Mouse (Mus musculus): ENCODE results near the gene Uts2b.

The Uts2b gene

DNA sequence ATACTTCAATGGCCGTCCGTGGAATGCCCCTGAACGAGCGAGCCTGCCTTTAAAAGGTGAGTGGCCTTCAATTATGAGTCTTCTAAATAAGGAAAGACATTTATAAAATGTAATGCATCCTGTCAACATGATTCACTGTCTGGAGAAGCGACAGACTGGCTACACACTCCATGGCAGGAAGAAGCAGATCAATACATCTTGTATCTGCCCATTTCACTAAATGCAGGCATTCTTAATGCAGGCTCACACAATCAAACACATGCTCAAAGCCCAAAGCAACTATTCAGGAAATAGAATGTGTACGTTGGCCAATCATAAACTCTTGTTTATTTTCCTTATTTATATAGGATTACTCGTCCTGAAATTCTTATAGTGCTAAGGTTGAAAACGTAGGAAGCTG, at the start of gene Uts2b:
Gene Uts2b, minus strand, starts transcription at position 49 of the 400 bp plus-strand sequence.
- no peak for DNase-seq (ENCODE audit: low spot score in 2 of 2)

DNA sequence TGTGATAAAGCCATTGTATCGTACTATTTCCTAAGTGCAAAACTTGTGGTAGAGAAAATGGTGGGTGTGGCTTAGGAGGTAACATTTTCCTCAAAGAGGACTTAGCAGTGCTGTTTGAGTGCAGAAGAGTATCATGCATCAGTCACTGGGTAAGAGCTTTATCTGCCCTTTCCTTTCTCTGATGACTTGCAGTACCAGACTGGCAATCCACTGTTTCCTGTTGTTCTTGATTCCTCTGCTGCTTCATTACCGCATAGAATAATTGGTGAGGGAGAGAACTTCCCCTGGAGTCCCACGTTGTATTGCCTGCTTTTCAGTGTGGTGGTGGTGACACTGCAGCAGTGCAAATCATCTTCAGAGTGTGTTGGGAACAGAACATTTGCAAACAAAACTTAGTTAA, 47.6 kb upstream of the Uts2b start:
- no peak for DNase-seq (ENCODE audit: low spot score in 2 of 2)

DNA sequence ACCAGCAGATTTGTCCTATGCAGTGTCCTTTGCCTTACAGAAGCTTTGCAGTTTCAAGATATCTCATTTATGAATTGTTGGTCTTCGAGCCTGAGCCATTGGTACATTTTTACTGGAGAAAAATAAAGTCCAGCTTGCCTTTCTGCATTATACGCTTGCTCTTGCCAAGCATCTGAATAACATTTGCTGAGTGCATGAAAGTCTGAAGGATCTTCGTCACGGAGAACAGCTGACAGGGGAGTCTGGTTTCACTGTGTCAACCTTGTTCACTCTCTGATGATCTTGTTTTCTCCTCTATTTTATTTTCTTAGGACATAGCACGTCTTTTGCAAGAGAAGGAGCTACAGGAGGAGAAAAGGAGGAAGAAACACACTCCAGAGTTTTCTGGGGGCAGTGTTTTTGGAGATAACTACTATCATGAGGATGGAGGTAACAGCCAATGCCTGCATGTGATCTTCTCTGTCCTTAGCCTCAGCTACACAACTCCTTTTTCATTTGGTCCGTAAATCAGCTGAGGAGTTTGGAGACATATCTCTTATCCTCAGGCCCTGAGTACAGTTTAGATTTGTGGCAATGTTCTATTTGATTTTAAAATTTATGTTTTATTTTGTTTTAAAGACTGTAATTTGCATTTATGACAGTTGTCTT, 47.0 kb upstream of the Uts2b start:
- DNase-seq (ENCODE audit: low spot score in 2 of 2), result no peak

DNA sequence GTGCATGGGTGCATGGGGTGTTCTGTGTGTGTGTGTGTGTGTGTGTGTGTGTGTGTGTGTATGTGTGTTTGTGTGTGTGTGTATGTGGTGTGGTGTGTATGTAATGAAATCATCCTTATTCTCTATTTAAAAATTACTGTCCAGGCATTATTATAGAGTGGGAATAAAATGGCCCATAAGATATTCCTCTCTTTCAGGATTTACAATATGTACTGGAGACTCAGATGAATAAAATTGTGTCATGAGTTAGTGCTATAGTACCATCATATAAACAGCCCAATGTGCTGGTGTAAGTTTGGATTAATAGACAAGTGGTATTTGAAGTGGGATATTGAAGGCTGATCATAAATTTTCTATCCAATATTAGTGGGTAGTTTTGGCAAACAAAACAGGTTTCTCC, 34.1 kb upstream of the Uts2b start:
- DNase-seq (ENCODE audit: low spot score in 2 of 2), result no peak

DNA sequence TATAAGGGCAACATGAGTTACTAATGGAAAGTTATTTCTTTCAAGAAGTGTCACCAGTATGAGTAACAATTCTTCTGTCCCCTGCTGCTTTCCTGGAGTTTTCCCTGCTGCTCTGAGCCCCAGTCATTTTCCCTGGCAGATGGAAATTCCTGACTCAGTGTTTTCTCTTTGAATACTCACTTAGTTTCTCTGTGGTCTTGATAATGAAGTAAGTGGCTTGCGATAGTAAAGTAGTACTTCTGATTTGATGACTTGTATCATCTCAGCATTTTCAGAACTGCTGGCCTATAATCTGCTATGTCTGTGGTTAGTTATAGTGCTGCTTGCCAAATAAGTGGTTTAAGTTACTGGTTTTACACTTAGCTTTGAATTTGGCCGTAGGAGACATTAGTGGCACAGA, 31.5 kb upstream of the Uts2b start:
- no peak for DNase-seq (ENCODE audit: low spot score in 2 of 2)

DNA sequence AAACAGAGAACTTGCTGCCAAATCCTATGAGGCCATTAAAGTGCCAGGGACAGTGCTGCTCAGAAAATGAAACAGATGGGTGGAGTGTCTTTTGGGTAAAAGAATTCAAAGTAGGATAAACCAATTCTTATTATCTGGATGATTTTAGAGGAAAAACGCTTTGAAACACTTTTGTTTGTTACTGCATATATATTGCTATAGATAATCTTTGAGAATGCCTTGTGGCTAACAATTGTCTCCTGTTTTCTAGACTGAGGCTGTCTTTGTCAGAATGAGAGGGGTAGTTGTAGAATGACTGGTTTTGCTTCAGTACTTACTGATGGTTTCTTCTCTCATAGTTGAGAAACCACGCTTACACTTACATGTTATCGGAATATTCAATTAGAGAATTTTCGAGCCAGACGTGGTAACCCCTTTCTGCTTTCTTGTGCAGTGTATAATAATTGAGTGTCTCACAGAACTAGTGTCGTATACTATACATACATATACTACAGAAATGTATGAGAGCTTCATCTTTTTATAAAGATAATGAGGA, 29.7 kb upstream of the Uts2b start:
- DNase-seq (ENCODE audit: low spot score in 2 of 2), result no peak

DNA sequence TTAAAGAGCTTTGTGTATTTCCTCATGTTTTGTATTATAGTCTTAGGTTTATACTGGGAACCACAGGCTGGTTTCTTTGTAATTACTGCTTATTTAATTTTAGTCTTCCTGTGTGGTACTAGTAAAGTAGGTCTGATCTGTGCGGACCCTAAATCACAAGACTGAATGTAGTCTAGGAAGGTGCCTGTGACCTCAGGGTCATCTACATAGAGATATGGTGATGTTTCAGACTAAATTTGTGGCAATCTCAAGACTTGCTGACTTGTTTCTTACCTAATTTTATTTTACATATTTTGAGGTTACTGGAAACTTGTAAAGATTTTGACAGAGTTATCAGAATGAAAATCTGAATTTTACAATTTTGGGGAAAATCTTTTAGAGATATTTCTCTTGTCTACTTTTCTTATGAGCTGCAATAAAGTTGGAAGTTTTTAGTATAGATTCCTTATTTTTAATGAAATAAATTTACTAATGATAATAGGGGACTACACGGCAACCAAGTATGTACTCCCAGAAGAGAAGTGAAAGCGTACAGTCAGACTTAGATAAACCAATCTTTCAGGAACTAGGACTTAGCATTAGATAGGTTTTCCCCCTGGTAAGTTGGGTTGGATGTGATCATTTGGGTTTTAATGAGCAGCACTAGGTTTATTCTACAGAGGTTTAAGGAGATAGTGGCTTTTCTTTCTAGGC, 29.1 kb upstream of the Uts2b start:
- DNase-seq (ENCODE audit: low spot score in 2 of 2), result no peak

DNA sequence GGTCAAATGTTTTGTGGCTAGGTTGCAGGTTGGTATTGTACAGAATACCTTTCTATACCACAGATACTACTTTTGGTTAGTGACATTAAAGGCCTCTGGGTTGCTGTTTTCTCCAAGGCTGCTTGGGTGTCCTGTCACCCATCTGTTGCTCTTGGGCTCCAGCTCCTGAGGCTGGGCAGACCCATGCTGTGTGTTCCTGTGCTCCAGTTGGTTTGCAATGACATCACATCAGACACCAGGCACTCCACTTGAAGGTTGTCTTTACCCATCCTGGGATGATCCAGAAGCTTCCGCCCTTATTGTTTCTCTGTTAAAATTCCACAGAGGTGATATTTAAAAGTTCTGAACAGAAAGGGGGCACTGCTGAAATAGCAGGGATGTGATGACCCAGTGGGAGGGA, 26.9 kb upstream of the Uts2b start:
- DNase-seq (ENCODE audit: low spot score in 2 of 2), result no peak

DNA sequence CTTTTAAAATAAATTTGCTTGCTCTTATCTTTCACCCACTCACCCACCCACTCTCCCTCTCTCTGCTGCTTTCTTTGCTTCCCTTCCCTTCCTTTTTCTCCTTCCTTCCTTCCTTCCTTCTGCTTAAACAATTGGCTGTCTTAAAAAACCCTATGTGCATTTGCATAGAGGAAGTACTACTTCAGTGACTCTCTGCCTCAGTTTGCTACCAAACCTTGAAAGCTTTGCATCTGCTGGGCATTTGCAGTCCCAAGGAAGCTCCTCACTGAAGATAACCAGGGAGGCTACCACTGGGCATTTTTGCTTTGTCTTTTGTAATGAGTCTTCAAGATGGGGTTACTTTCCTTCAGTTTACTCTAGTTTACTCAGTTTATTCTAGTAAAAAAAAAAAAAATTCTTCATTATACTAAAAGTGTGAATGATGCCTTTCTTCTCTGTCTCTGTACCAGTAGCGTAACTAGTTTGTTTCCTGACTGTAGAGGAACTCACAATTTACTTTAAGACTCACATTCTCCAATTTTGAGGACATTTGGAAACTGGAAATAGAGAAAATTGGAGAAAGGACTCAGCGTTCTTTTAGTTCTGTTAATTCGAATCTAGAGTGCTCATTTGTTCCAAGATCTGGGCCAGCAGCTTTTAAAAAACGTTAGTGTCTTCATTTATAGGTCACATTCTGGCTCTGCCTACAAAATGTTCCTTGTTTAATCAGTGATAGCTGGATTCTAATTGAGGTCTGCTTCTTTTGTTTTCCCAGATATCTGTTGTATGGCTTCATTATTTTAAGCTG, 25.4 kb upstream of the Uts2b start:
- no peak for DNase-seq (ENCODE audit: low spot score in 2 of 2)

DNA sequence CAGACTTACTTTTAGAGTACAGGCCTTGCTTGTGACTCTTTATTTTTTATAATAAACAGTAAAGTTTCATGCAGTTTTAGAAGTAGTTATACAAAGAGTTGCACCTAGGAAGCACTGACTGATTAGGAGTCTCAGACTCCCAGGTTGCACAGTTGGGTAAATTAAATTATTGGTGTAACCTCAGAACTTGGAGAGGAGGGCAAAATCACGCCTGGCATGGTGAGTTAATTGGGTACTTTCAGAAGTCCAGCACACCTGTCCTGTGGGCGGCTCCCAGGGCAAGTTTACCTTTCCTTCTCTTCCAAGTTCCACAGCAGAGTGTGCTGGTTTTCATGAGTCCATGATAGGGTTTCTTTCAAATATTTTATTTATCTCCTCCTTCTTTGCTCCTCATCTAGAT, 21.8 kb upstream of the Uts2b start:
- DNase-seq (ENCODE audit: low spot score in 2 of 2), result no peak

DNA sequence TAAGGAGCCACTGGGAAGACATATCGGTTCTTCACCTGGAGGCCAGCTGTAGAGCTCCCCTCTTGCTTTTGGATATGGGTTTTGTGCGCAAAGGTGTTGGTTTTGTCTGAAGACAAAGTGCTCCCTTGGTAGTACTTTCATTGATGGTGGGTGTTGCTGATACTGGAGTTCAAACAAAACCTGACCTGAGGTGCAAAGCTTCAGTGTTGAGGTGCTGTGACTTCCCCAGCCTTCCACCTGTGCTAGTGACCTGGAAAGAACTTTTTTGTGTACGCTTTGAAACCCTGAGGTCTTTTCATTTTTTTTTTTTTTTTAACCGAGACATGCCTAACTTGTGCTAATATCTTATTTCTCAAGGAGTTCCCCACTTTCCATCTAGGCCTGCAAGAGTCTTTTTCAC, 20.3 kb upstream of the Uts2b start:
- no peak for DNase-seq (ENCODE audit: low spot score in 2 of 2)

DNA sequence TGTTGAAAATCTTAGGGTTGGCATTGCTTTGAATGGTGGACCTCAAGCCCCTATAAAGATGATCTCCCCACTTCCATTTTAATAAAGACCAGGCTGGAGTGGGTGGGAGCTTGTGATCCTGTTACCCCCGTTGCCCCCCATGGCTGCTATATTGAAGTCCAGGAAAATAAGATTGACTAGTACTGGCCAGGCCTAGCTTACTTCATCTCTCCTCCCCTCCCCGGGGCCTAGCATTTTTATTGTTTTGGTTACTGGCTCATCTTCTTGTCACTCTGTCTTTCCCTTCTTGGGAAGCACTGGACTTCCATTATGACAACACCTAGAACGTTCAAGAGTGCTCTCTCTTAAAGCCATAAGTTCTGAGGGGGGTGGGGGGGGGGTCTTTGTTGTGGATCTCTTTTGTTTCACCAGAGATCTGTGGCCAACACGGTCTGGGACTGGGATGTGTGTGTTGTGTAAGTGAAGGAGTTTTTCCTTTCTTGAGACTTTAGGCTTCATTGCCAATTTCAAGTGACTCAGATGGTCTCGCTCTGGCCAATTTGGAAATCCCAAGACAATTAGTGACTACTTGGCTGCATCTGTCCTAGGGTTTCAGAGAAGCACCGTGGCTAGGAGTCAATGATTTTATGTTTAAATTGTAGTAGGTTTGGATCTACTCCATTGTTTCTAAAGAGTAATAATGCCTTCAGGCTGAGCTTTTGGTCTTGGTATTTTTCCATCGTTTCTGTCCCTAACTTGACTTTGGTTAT, 19.7 kb upstream of the Uts2b start:
- DNase-seq (ENCODE audit: low spot score in 2 of 2), result no peak

DNA sequence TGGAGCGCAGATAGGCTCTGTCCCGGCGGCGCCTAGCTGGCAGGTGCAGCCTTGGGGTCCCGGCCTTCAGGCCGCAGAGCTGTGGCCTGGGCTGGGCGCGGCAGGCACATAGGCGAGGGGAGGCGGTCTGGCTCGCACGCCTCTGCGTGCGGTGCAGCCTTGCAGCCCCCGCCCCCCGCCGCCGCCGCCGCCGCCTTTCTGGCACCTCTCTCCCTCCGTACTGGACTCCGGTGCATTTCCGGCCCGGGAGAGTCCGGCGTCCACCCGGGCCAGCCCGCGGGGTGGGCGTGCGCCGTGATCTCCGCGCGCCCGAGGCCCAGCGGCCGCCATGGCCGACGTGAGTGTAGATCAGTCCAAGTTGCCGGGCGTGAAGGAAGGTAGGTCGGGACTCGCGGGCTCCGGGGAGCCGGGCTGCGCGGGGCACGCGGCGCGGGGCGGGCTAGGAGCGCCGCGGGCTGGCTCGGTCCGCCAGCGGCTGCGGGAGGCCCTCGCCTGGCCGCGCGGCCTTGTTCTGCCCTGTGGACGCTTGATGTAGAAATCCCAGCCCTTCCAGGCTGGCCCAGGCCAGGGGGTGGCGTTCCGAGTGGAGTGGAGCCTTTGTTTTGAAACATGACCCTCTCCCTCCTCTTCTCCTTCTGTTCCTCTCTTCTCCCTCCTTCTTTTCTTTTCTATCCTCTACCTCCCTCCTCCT, 18.9 kb upstream of the Uts2b start, which contains the start of gene Ccdc50:
Gene Ccdc50, plus strand, starts transcription at position 109 of the 691 bp plus-strand sequence.
- peak; percentile 79 to 80 for DNase-seq (ENCODE audit: low spot score in 2 of 2)

DNA sequence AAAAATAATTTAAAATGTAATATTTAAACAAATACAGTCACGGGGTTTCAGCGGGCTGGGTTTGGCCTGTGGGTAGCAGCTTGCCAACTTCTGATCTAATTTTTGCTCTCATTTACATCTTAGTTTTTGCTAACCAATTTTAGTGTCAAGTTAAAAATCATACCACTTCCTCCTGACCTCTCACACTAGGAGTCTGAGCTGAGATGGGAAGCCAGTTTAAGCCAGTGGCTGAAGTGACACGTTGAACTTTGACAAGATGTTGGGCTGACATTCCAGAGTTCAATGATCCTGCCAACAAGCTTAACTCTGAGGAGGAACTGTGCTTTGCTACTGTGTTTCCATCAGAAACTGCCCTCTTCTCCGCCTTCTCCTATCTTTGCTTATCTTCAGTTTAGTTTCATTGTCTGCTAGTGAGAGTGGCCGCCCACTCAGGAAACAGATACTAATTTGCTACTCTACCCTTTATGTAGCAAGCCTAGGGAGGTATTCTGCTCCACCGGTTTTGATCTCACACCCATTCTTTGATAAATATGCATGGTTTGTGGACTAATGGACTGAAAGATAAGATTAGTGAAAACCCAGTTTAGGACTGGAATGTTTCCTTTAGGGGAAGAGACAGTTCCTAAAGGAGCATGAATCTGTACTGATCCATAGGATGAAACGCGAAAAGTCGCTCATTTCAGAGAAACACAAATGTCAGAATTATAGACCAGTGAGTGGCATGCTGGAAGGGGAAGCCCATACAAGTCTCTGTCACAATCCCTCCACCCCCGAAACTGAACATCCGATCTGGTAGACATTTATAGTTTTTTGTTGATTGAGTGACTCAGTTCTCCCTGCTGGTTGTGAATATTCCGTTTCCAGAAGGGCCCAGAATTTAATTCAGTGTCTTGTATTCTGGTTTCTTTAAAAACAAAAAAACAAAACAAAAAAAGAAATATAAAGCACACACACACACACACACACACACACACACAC, 17.9 kb upstream of the Uts2b start:
- DNase-seq (ENCODE audit: low spot score in 2 of 2), result no peak

DNA sequence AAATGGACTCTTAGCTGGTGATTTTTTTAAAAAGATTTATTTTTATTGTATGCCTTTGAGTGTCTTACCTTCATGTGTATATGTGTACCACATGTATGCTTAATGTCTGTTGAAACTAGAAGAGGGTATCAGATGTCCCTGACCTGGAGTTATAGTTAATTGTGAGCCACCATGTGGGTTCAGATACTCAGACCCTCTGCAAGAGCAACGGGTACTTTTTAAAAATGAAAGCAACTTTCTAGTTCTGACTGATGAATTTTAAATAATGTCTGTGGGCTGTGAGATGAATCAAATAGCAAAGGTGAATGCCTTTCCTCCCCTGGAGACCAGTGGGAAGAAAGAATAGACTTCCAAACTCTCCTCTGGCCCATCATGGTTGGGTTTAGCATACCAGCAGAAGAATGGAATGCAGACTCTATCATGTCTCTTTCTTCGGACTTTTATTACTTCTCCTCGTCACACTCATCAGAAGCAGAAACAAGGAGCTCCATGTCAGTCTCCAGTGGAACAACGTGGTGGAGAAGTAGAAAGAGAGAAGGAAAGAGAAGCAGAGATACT, 16.9 kb upstream of the Uts2b start:
- no peak for DNase-seq (ENCODE audit: low spot score in 2 of 2)

DNA sequence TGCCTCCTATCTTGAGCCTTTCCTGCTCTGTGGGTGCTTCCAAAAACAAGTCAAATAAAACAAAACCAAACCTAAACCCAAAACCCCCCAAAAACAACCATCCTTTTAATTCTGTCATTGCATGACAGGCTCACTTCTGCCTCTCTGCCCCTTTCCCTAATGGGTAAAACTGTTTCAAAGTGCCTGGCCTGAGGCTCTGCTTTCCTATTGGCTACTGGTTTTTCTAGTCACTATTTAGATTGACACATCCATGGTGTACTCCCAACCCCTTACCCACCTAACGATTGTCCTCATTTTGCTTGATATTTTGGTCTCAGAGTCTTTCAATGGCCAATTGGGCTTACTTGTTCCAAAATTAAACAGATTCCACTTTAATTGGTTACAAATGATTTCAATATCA, 15.6 kb upstream of the Uts2b start:
- no peak for DNase-seq (ENCODE audit: low spot score in 2 of 2)

DNA sequence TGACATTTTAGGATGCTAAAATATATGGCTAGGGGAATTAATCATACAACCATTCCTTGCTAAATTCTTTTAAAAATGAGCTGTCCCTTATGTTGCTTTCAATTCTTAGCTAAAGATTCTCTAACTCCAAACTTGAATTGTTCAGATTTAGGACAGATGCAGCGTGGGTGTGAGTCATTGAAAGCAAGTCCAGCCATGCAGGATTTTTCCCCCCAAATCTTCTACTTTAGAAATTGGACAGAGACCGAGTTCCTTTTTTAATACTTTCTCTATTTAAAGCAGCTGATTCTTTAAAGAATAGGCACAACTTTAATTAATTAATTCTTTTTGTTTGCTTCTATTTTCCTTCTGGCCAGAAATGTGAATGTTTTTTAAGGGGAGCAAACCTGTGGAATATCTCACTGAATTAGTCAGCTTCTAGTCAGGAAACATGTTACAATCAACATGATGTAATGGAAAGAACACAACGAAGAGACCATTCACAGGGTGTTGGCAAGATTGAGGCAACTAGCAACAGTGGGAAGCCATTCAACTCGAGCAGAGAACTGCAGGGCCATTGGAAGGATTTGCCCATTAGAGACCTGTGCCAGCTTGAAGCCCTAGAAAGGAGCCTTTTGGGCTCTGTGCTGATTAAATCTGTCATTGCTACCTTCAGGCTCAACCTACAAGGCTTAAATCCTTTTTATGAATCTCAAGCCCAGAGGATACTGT, 15.0 kb upstream of the Uts2b start:
- DNase-seq (ENCODE audit: low spot score in 2 of 2), result peak; percentile 39 to 60

DNA sequence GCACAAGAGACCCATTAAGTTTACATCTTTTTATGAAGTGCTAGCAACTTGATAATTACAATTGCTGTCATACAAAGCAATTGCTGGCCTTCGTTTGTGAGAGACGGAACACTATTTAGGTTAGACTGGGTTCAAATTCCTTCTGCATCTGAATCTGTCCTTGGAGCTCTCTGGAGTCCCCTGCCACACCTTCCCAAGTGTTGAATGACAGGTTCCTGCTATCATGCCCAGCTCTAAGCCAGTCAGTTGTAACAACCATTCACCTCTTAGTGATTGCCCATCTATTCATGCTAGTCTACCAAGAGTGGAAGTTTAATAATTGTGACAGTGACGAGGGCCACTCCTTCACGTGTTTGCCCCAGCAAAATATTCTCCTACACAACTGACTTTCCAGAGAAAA, 12.2 kb upstream of the Uts2b start:
- DNase-seq (ENCODE audit: low spot score in 2 of 2), result no peak

DNA sequence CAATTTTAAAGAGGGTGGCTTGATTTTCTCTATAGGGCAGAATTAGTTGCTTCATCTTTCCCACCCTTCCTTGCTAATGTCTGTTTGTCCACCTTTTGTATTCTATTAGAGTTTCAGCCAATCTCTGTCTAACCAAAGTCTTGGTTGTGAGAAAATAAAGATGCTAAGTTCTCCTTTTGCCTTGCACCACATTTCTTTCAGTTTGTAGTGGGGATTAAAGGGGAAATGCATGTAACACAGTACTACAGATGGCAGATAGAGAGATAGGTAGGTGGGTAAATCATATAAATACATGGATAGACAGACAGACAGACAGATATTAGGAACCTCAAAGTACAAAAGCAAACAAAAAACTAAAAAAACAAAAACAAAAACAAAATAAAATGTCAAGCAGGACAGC, 6.5 kb upstream of the Uts2b start:
- no peak for DNase-seq (ENCODE audit: low spot score in 2 of 2)
